Mouse (Mus musculus): Measurements from ENCODE around the gene Mynn.

DNA sequence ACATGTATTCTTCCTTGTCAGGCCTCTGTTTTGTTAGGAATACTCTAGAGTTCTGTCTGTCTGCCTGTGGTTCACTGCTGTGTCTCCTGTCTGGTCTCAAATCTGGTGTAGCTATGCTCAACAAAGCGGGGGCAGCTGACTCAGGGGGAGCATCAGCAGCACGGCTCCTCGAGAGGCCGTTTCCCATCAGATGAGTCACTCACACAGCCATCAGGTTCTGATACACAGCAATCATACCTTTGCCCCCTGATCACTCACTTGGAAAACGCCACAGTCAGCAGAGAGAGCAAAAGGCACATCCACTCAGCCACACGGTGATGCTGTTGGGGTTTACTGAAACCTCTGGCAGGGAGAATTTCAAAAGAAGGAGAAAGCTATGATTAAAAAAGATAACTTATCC lies 48.1 kb upstream of the Mynn start:
- TF ChIP-seq CTCF (IDR thresholded peaks at IDR 0.05; ENCODE audit: low read depth, low read length) (no peak), POLR2A (IDR thresholded peaks at IDR 0.05; ENCODE audit: insufficient read depth, low read length) (no peak)

Data from ES-Bruce4 (cell line).